Mouse (Mus musculus): ENCODE measurements around the gene Ccser1.

DNA sequence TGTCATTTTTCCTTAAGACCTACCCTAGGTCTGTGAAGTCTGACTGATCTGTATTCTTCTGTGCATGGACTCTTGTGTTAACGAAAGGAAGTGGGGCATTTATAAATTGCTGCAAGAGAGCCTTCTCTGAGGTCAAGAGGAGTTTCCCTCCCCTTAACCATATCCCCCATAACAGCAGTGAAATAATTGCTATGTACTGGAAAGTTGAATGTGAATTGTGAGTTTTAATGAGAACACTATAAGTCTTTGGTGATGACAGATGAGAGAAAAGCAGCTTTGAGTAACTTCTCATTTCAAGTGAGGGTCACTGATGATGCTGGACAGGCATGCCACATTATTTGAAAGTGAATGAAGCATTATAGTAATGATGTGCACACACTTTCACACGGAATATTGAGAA, 585.7 kb downstream of the Ccser1 start:
- TF ChIP-seq ZNF384 (IDR thresholded peaks at IDR 0.05; ENCODE audit: low read depth, low read length): no peak
- TF ChIP-seq HCFC1 (IDR thresholded peaks at IDR 0.05; ENCODE audit: borderline replicate concordance, insufficient read depth, low read length): no peak
- TF ChIP-seq ZC3H11A (IDR thresholded peaks at IDR 0.05; ENCODE audit: borderline replicate concordance, low read depth, low read length): no peak

Measured in ES-E14 (cell line).